Mouse (Mus musculus): ENCODE measurements around the gene Anxa9.

The Anxa9 gene

DNA sequence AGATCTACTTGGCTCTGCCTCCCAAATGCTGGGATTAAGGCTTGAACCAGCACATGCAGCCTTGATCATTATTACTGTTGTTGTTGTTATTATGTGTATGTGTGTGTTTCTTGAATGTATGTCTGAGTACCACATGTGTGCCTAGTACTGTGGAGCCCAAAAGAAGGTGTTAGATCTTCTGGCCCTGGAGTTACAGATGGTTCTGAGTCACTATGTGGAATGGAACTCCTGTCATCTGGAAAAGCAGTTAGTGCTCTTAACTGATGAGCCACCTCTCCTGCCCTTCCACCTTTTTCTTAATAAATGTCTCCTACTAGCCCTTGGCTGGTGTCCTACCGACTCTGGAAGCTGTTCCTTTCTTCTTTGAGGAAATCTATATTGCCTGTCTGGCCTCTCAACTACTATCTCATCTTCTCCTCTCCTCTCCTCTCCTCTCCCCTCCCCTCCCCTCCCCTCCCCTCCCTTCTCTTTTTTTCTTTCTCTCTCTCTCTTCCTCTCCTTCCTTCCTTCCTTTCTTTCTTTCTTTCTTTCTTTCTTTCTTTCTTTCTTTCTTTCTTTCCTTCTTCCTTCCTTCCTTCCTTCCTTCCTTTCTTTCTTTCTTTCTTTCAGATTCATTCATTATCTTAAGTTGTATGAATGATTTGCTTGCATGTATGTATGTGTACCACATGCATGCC is 59.2 kb downstream of the Anxa9 start:
- no peak for DNase-seq (ENCODE audit: low spot score)

DNA sequence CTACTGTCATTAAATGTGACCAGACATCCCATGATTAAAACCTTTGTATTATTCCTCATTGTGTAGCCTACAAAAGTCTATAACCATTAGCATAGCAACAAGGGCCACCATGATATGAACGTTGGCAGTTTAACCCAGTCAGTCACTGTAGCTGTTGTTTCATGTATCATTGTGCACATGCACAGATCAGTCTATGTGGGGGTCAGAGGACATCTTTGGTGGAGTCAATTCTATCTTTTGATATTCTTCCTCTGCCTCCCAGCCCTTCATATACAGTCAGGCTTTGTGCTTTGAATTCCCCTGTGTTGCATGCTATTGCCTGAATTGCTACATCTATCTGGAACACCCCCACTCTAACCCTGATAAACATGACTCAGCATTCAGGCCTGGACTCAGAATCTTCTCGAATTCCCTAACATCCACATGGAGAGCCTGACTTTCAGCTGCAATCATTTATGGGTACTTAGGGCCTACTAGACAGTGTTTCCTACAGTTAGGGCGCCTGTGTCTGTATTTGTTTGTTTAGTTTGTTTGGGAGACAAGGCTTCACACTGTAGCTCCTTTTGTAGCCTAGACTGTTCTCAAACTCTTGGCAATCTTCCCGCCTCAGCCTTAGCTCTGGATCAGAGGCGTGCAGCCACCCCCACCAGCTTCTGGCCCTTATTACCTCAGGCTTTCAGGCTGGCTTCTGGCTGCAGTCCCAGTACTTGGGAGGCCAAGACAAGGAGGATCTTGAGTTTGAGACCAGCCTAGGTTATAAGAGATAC is 60.3 kb downstream of the Anxa9 start:
- peak; percentile 66 for DNase-seq (ENCODE audit: low spot score)
